Mouse (Mus musculus) limb, embryonic 11.5 days (tissue): ENCODE results near the gene Morn2. TPM values are rescaled to one million over a fixed set of nuclear protein-coding genes. Genes with fewer than 3 reads are reported as not detected.
"Not testable (repeated sequence)": the region's sequence is repeated elsewhere in the genome, so short reads cannot be mapped to it uniquely, and the experiment has no call there.

Source experiments
- ATAC-seq: fragments of 200-750 bp; cut with Nextera tagmentation; 2 replicates; pipeline ENCODE4 v1.8.0; 2017; ENCODE audit warnings: low read depth; ENCODE audit not compliant: insufficient number of reproducible peaks, low FRiP score, low TSS enrichment
- DNase-seq: peaks from one replicate; pipeline ENCODE4 v3.0.0-alpha.2; 2015; ENCODE audit warnings: low spot score
- H3K27ac ChIP-seq: fragments of 300-500 bp; sonication (generic); replicated peaks from 2 replicates; pipeline ENCODE4 v1.5.1; 2014; ENCODE audit warnings: low read depth, mild to moderate bottlenecking, low read length
- H3K27me3 ChIP-seq: fragments of 300-500 bp; sonication (generic); 2 replicates; pipeline ENCODE4 v1.6.1; 2014; ENCODE audit warnings: mild to moderate bottlenecking, low read length, mixed read lengths; ENCODE audit not compliant: control insufficient read depth, insufficient read depth
- H3K36me3 ChIP-seq: fragments of 300-500 bp; sonication (generic); 2 replicates; pipeline ENCODE4 v1.6.1; 2014; ENCODE audit warnings: mild to moderate bottlenecking, low read length, moderate library complexity, mixed read lengths; ENCODE audit not compliant: control insufficient read depth, insufficient read depth
- H3K4me1 ChIP-seq: fragments of 300-500 bp; sonication (generic); 2 replicates; pipeline ENCODE4 v1.6.1; 2014; ENCODE audit warnings: low read length, mixed read lengths; ENCODE audit not compliant: control insufficient read depth, insufficient read depth
- H3K4me2 ChIP-seq: fragments of 300-500 bp; sonication (generic); 2 replicates; pipeline ENCODE4 v1.6.1; 2014; ENCODE audit warnings: low read depth, mild to moderate bottlenecking, moderate library complexity; ENCODE audit not compliant: severe bottlenecking
- H3K4me3 ChIP-seq: fragments of 300-500 bp; sonication (generic); 2 replicates; pipeline ENCODE4 v1.5.1; 2014; ENCODE audit warnings: low read depth, low read length
- H3K9ac ChIP-seq: fragments of 300-500 bp; sonication (generic); 2 replicates; pipeline ENCODE4 v1.6.1; 2014; ENCODE audit warnings: mild to moderate bottlenecking, low read length
- H3K9me3 ChIP-seq: fragments of 300-500 bp; sonication (generic); 2 replicates; pipeline ENCODE4 v1.6.1; 2016; ENCODE audit warnings: low read length; ENCODE audit not compliant: control insufficient read depth
- WGBS: fragments of 180-500 bp; shearing (Covaris S2); extraction: QIAGEN DNeasy Blood & Tissue Kit; methylation state at CpG from one replicate; pipeline ENCODE4 v1.1.7; 2014; 5-methylcytosine and 5-hydroxymethylcytosine counted together
- polyA plus RNA-seq: library from polyadenylated mRNA; unstranded; fragments of >200 nt; fragmentation: Nextera tagmentation; extraction: Ambion mirVana; gene quantifications from 2 replicates; pipeline ENCODE4 v1.2.1, GENCODE M21; 2014

The Morn2 gene
- polyA plus RNA-seq, 1 experiment from 2014 or later: 24.3 TPM

- not testable (repeated sequence) for H3K4me1 ChIP-seq, H3K9me3 ChIP-seq, H3K27ac ChIP-seq, DNase-seq, H3K27me3 ChIP-seq, H3K4me3 ChIP-seq, H3K9ac ChIP-seq, ATAC-seq, H3K4me2 ChIP-seq
- peaks cover 10% of the 10 kb centered on the region for H3K36me3 ChIP-seq
- WGBS: 96% methylated on average over 7 of the region's 7 CpGs
Observed at GRCm38 (mm10) chr17:80270622-80271021, 19.4 kb upstream of the Morn2 start.

- 86% methylated on average over 4 of the region's 4 CpGs for WGBS
- H3K9ac ChIP-seq: no peak overlapping the region
- H3K27me3 ChIP-seq: no peaks in the 10 kb centered on the region
- H3K27ac ChIP-seq: no peak overlapping the region
- no peaks in the 10 kb centered on the region for H3K9me3 ChIP-seq
- H3K4me1 ChIP-seq: no peaks in the 10 kb centered on the region
- no peak overlapping the region for H3K4me3 ChIP-seq
- H3K36me3 ChIP-seq: peaks cover 5% of the 10 kb centered on the region
- no peak overlapping the region for H3K4me2 ChIP-seq
- DNase-seq: no peak
- no peak for ATAC-seq
Observed at GRCm38 (mm10) chr17:80278255-80278654, 11.7 kb upstream of the Morn2 start.

- no peaks in the 10 kb centered on the region for H3K9me3 ChIP-seq
- H3K4me2 ChIP-seq: no peak overlapping the region
- 93% methylated on average over 8 of the region's 8 CpGs for WGBS
- H3K27ac ChIP-seq: no peak overlapping the region
- no peak for DNase-seq
- no peaks in the 10 kb centered on the region for H3K27me3 ChIP-seq
- ATAC-seq: no peak
- H3K4me1 ChIP-seq: no peaks in the 10 kb centered on the region
- no peak overlapping the region for H3K9ac ChIP-seq
- no peak overlapping the region for H3K4me3 ChIP-seq
- peaks cover 5% of the 10 kb centered on the region for H3K36me3 ChIP-seq
Observed at GRCm38 (mm10) chr17:80279340-80280070, 10.5 kb upstream of the Morn2 start.

GRCm38 (mm10) chr17:80284446-80284845, 5.6 kb upstream of the Morn2 start:
- no peak overlapping the region for H3K4me2 ChIP-seq
- H3K9ac ChIP-seq: no peak overlapping the region
- H3K36me3 ChIP-seq: no peaks in the 10 kb centered on the region
- no peak overlapping the region for H3K4me3 ChIP-seq
- H3K4me1 ChIP-seq: peaks cover 6% of the 10 kb centered on the region; the same call in 1 of the 2 replicates
- no peak for DNase-seq
- H3K27me3 ChIP-seq: no peaks in the 10 kb centered on the region
- 84% methylated on average over 4 of the region's 4 CpGs for WGBS
- H3K27ac ChIP-seq: no peak overlapping the region
- no peaks in the 10 kb centered on the region for H3K9me3 ChIP-seq
- ATAC-seq: no peak

- no peak overlapping the region for H3K4me3 ChIP-seq
- DNase-seq (no peak), ATAC-seq (no peak)
- H3K27ac ChIP-seq: no peak overlapping the region
- no peak overlapping the region for H3K9ac ChIP-seq
- H3K4me2 ChIP-seq: no peak overlapping the region
- peaks cover 6% of the 10 kb centered on the region; the same call in 1 of the 2 replicates for H3K4me1 ChIP-seq
- WGBS: 75% methylated on average over 6 of the region's 6 CpGs
- no peaks in the 10 kb centered on the region for H3K36me3 ChIP-seq
- no peaks in the 10 kb centered on the region for H3K27me3 ChIP-seq
- H3K9me3 ChIP-seq: no peaks in the 10 kb centered on the region
Observed at GRCm38 (mm10) chr17:80288012-80288411, 2.0 kb upstream of the Morn2 start.

- Histone ChIP-seq H3K27me3 (no peaks in the 10 kb centered on the region), H3K9me3 (no peaks in the 10 kb centered on the region), H3K4me2 (peak overlapping the region; percentile 59), H3K36me3 (no peaks in the 10 kb centered on the region), H3K27ac (peak overlapping the region; percentile 66), H3K4me3 (peak overlapping the region; percentile 92), H3K4me1 (peaks cover 6% of the 10 kb centered on the region; the same call in 1 of the 2 replicates), H3K9ac (peak overlapping the region; percentile 87)
- no peak for DNase-seq
- no peak for ATAC-seq
- WGBS: 2% methylated on average over 30 of the region's 30 CpGs
Observed at GRCm38 (mm10) chr17:80289280-80290073, 526 bp upstream of the Morn2 start.

GRCm38 (mm10) chr17:80291148-80291547, 1.1 kb downstream of the Morn2 start:
- DNase-seq (peak; percentile 42), ATAC-seq (no peak)
- Histone ChIP-seq H3K36me3 (no peaks in the 10 kb centered on the region), H3K27me3 (no peaks in the 10 kb centered on the region), H3K4me2 (no peak overlapping the region), H3K9ac (no peak overlapping the region), H3K9me3 (no peaks in the 10 kb centered on the region), H3K4me3 (no peak overlapping the region), H3K4me1 (peaks cover 6% of the 10 kb centered on the region; the same call in 1 of the 2 replicates), H3K27ac (no peak overlapping the region)
- WGBS: 25% methylated on average over 2 of the region's 2 CpGs

- H3K4me3 ChIP-seq: no peak overlapping the region
- H3K36me3 ChIP-seq: no peaks in the 10 kb centered on the region
- no peaks in the 10 kb centered on the region for H3K9me3 ChIP-seq
- H3K4me1 ChIP-seq: no peaks in the 10 kb centered on the region
- ATAC-seq (no peak), DNase-seq (no peak)
- H3K4me2 ChIP-seq: no peak overlapping the region
- no peaks in the 10 kb centered on the region for H3K27me3 ChIP-seq
- H3K9ac ChIP-seq: no peak overlapping the region
- H3K27ac ChIP-seq: no peak overlapping the region
- 94% methylated on average over 5 of the region's 5 CpGs for WGBS
Observed at GRCm38 (mm10) chr17:80295258-80295657, 5.3 kb downstream of the Morn2 start.
